Mouse (Mus musculus) intestine, embryonic 14.5 days (tissue): ENCODE measurements at regions not wholly inside any gene's neighbourhood (a gene's known extent, or its start where the extent isn't known, plus 50 kb on each side); places are given as distances from the start of the nearest gene placed in this dataset.

Experiments
- ATAC-seq: fragments of 200-750 bp; cut with Nextera tagmentation; replicated peaks from 2 replicates; pipeline ENCODE4 v1.8.0; 2017; ENCODE audit warnings: low read depth, moderate number of reproducible peaks, moderate TSS enrichment, moderate library complexity; ENCODE audit not compliant: low FRiP score, low TSS enrichment
- DNase-seq: peaks from one replicate; pipeline ENCODE4 v3.0.0-alpha.2; 2018; ENCODE audit warnings: low spot score
- H3K27ac ChIP-seq: fragments of 300-500 bp; sonication (generic); 2 replicates; pipeline ENCODE4 v1.5.1; 2014; ENCODE audit warnings: low read depth, mild to moderate bottlenecking, control low read depth
- H3K27me3 ChIP-seq: fragments of 300-500 bp; sonication (generic); replicated peaks from 2 replicates; pipeline ENCODE4 v1.6.1; 2014; ENCODE audit warnings: low read length, control low read depth; ENCODE audit not compliant: control insufficient read depth, insufficient read depth
- H3K36me3 ChIP-seq: fragments of 300-500 bp; sonication (generic); 2 replicates; pipeline ENCODE4 v1.6.1; 2014; ENCODE audit warnings: low read length, control low read depth; ENCODE audit not compliant: control insufficient read depth, insufficient read depth
- H3K4me1 ChIP-seq: fragments of 300-500 bp; sonication (generic); replicated peaks from 2 replicates; pipeline ENCODE4 v1.6.1; 2014; ENCODE audit warnings: low read length, control low read depth, mixed read lengths; ENCODE audit not compliant: control insufficient read depth, insufficient read depth
- H3K4me2 ChIP-seq: fragments of 300-500 bp; sonication (generic); 2 replicates; pipeline ENCODE4 v1.6.1; 2014; ENCODE audit warnings: low read length
- H3K4me3 ChIP-seq: fragments of 300-500 bp; sonication (generic); 2 replicates; pipeline ENCODE4 v1.5.1; 2014; ENCODE audit warnings: low read depth, low read length, control low read depth, mixed read lengths
- H3K9ac ChIP-seq: fragments of 300-500 bp; sonication (generic); 2 replicates; pipeline ENCODE4 v1.6.1; 2014; ENCODE audit warnings: mild to moderate bottlenecking, low read length
- H3K9me3 ChIP-seq: fragments of 300-500 bp; sonication (generic); 2 replicates; pipeline ENCODE4 v1.6.1; 2016; ENCODE audit warnings: low read length, control low read depth; ENCODE audit not compliant: control insufficient read depth
- WGBS: fragments of 180-500 bp; shearing (Covaris S2); extraction: QIAGEN DNeasy Blood & Tissue Kit; methylation state at CpG from one replicate; pipeline ENCODE4 v1.1.7; 2014; 5-methylcytosine and 5-hydroxymethylcytosine counted together

- Histone ChIP-seq H3K36me3 (no peaks in the 10 kb centered on the region), H3K4me2 (no peak overlapping the region), H3K27me3 (no peaks in the 10 kb centered on the region), H3K27ac (no peak overlapping the region), H3K9me3 (no peaks in the 10 kb centered on the region), H3K9ac (no peak overlapping the region), H3K4me1 (no peaks in the 10 kb centered on the region; the same call in 1 of the 2 replicates), H3K4me3 (no peak overlapping the region)
- no peak for DNase-seq
- WGBS = 88% methylated on average over 1 of the region's 1 CpGs
- no peak for ATAC-seq
These were observed 140.5 kb upstream of the Mctp2 start for GRCm38 (mm10) chr7:72446911-72447310.

GRCm38 (mm10) chr7:72462978-72463377 lies 156.6 kb upstream of the Mctp2 start:
- H3K27me3 ChIP-seq = no peaks in the 10 kb centered on the region
- no peak overlapping the region for H3K9ac ChIP-seq
- DNase-seq (no peak), ATAC-seq (no peak)
- no peaks in the 10 kb centered on the region for H3K4me1 ChIP-seq
- no peak overlapping the region for H3K4me3 ChIP-seq
- WGBS = 77% methylated on average over 4 of the region's 4 CpGs
- no peak overlapping the region for H3K4me2 ChIP-seq
- H3K27ac ChIP-seq = no peak overlapping the region
- no peaks in the 10 kb centered on the region for H3K9me3 ChIP-seq
- H3K36me3 ChIP-seq = no peaks in the 10 kb centered on the region

- DNase-seq (no peak), ATAC-seq (no peak)
- H3K27ac ChIP-seq = no peak overlapping the region
- 85% methylated on average over 1 of the region's 1 CpGs for WGBS
- no peak overlapping the region for H3K4me2 ChIP-seq
- H3K27me3 ChIP-seq = no peaks in the 10 kb centered on the region
- H3K4me3 ChIP-seq = no peak overlapping the region
- H3K36me3 ChIP-seq = no peaks in the 10 kb centered on the region
- H3K9me3 ChIP-seq = no peaks in the 10 kb centered on the region
- H3K9ac ChIP-seq = no peak overlapping the region
- H3K4me1 ChIP-seq = no peaks in the 10 kb centered on the region
These were observed 158.2 kb upstream of the Mctp2 start for GRCm38 (mm10) chr7:72464658-72465057.

- ATAC-seq = no peak
- Histone ChIP-seq H3K36me3 (no peaks in the 10 kb centered on the region), H3K4me3 (no peak overlapping the region), H3K27me3 (no peaks in the 10 kb centered on the region), H3K4me2 (no peak overlapping the region), H3K27ac (no peak overlapping the region), H3K9ac (no peak overlapping the region), H3K4me1 (no peaks in the 10 kb centered on the region), H3K9me3 (no peaks in the 10 kb centered on the region)
- WGBS = 54% methylated on average over 2 of the region's 2 CpGs
- no peak for DNase-seq
These were observed 163.3 kb upstream of the Mctp2 start for GRCm38 (mm10) chr7:72469691-72470090.

- no peaks in the 10 kb centered on the region for H3K36me3 ChIP-seq
- no peak overlapping the region for H3K9ac ChIP-seq
- ATAC-seq (no peak), DNase-seq (no peak)
- H3K4me1 ChIP-seq = no peaks in the 10 kb centered on the region
- no peaks in the 10 kb centered on the region for H3K27me3 ChIP-seq
- H3K27ac ChIP-seq = no peak overlapping the region
- no peaks in the 10 kb centered on the region for H3K9me3 ChIP-seq
- WGBS = 31% methylated on average over 4 of the region's 4 CpGs
- no peak overlapping the region for H3K4me2 ChIP-seq
- no peak overlapping the region for H3K4me3 ChIP-seq
These were observed 168.3 kb upstream of the Mctp2 start for GRCm38 (mm10) chr7:72474751-72475150.

- no peak overlapping the region for H3K4me2 ChIP-seq
These were observed 172.5 kb upstream of the Mctp2 start for GRCm38 (mm10) chr7:72478936-72479335.

GRCm38 (mm10) chr7:72481275-72481674 lies 174.9 kb upstream of the Mctp2 start:
- no peak overlapping the region for H3K4me2 ChIP-seq
- H3K9me3 ChIP-seq = no peaks in the 10 kb centered on the region
- H3K9ac ChIP-seq = no peak overlapping the region
- 82% methylated on average over 2 of the region's 2 CpGs for WGBS
- H3K27me3 ChIP-seq = no peaks in the 10 kb centered on the region
- no peak overlapping the region for H3K4me3 ChIP-seq
- no peak for DNase-seq
- no peaks in the 10 kb centered on the region for H3K4me1 ChIP-seq
- no peaks in the 10 kb centered on the region for H3K36me3 ChIP-seq
- no peak for ATAC-seq
- no peak overlapping the region for H3K27ac ChIP-seq

More at GRCm38 (mm10) chr7:72478936-72479335, 172.5 kb upstream of the Mctp2 start:
- H3K27me3 ChIP-seq = no peaks in the 10 kb centered on the region
- H3K9ac ChIP-seq = no peak overlapping the region
- no peaks in the 10 kb centered on the region for H3K9me3 ChIP-seq
- DNase-seq (no peak), ATAC-seq (no peak)
- no peak overlapping the region for H3K27ac ChIP-seq
- H3K4me1 ChIP-seq = no peaks in the 10 kb centered on the region
- 78% methylated on average over 1 of the region's 1 CpGs for WGBS
- H3K4me3 ChIP-seq = no peak overlapping the region
- H3K36me3 ChIP-seq = no peaks in the 10 kb centered on the region

- Histone ChIP-seq H3K4me2 (no peak overlapping the region), H3K4me3 (no peak overlapping the region), H3K9ac (no peak overlapping the region), H3K27ac (no peak overlapping the region), H3K27me3 (no peaks in the 10 kb centered on the region), H3K9me3 (no peaks in the 10 kb centered on the region), H3K36me3 (no peaks in the 10 kb centered on the region), H3K4me1 (no peaks in the 10 kb centered on the region)
- ATAC-seq = no peak
- DNase-seq = no peak
These were observed 183.8 kb upstream of the Mctp2 start for GRCm38 (mm10) chr7:72490161-72490560.

- H3K4me1 ChIP-seq = peaks cover 13% of the 10 kb centered on the region
- H3K27me3 ChIP-seq = no peaks in the 10 kb centered on the region
- ATAC-seq (no peak), DNase-seq (no peak)
- no peak overlapping the region for H3K27ac ChIP-seq
- H3K9me3 ChIP-seq = no peaks in the 10 kb centered on the region
- no peak overlapping the region for H3K9ac ChIP-seq
- no peak overlapping the region for H3K4me3 ChIP-seq
- H3K4me2 ChIP-seq = no peak overlapping the region
- no peaks in the 10 kb centered on the region for H3K36me3 ChIP-seq
These were observed 186.9 kb upstream of the Mctp2 start for GRCm38 (mm10) chr7:72493292-72493691.
